Mouse (Mus musculus) hindlimb bud, embryonic 11.5 days (tissue): ENCODE measurements at regions not wholly inside any gene's neighbourhood (a gene's known extent, or its start where the extent isn't known, plus 50 kb on each side); places are given as distances from the start of the nearest gene placed in this dataset.
A peak's percentile ranks its signal among the peaks of the same experiment; 100 is the strongest.

Experiments used
- DNase-seq: peaks from one replicate; pipeline ENCODE4 v3.0.0-alpha.2; 2012; ENCODE audit warnings: low read depth, low spot score; ENCODE audit errors: extremely low spot score

DNA sequence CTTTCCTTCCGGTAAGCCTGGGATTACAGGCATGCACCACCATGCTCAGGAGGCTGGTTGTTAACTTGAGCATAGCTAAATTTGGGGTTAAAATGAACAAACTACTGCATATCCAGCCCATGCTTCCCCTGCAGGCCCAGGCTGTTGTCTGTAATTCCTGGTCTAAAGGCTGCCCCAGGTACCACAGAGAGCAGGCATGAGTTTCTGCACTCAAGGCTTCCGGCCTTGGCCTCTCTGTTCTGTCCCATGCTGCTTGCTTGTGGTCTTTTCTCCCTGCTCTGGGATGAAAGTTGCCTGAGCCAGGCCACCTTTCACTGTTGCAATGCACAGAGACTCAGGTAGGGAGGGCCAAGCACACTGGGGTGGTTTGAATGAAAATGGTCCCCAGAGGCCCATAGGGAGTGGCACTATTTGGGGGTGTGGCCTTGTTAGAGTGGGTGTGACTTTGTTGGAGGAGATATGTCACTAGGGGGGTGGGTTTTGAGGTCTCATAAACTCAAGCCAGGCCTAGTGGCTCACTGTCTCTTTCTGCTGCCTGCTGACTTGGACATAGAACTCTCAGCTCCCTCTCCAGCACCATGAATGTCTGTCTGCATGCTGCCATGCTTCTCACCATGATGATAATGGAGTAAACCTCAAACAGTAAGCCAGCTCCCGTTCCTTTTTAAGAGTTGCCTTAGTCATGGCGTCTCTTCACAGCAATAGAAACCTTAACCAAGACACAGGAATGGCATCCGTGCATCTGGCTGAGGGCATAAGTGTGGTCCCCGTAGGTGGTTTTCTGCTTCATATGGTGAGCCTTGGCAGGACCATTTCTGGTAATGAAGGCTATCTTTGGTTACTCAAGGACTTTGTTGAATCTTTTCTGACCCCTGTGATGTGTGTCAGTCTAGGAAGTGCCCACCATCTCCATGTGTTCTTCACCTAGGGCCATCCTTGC is 86.7 kb upstream of the Zfp366 start:
- no peak for DNase-seq

DNA sequence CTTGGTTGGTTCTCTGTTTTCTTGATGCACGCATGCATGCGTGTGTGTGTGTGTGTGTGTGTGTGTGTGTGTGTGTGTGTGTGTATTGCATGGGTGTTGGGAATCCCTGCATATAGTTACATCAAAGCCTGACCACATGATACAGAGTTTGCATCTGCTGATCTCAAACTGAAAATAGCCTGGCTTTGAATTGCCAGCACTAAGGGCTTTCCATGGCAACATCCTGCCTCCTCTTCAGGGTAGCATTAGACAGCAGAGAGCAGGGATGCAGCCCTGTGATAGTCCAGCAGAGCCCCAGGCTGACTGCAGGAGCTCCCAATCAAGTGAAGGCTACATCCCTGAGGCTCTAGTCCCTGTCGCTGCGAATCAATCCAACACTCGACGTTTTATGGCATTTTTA is 87.8 kb upstream of the Zfp366 start:
- DNase-seq, result no peak

DNA sequence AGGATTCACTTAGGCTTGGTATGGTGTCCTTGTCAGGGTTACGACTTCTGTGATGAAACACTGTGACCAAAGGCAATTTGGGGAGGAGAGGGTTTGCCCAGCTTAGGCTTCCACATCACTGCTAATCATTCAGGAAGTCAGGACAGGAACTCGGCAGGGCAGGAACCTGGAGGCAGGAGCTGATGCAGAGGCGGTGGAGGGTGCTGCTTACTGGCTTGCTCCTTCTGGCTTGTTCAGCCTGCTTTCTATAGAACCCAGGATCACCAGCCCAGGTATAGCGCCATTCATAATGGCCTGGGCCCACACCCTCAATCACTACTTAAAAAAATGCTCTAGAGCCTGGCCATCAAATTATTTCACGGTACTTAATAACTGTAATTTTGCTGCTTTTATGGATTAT is 89.6 kb upstream of the Zfp366 start:
- DNase-seq, result no peak

DNA sequence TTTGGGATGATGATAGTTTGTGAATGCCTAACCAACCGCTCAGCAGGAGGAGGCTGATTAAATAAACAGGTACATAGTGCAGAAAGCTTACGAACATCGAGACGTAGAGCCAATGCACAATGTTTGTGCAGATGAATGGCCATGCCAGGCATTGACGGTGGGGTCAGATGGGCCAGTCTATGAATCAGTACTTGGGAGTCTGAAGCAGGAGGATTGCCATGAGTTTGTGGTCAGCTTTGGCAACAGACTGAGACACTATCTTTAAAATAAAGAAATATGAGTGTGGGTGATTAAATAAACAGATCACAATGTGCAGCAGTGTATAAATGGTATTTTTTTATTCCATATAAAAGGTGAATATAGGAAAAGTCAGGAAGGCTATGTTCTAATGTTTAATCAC is 90.4 kb upstream of the Zfp366 start:
- no peak for DNase-seq

DNA sequence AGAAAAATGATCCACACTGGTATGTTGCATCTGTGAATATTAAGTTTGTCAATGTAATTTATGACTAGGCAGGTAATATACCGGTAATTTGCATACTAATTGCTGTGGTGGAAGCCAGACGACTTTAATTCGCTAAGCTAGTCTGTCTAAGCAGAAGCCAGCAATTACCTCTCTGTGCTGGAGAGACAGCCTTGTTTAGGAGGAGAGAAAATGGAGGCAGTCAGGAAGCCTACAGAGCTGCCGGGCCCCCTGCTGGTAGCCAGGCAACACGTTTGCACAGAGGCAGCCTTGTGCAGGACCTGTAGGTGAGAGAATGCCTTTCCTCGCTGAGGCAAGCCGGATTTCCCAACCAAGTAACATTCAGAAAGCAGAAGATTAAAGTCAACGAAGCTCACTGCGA is 91.4 kb upstream of the Zfp366 start:
- peak; percentile 26 for DNase-seq

DNA sequence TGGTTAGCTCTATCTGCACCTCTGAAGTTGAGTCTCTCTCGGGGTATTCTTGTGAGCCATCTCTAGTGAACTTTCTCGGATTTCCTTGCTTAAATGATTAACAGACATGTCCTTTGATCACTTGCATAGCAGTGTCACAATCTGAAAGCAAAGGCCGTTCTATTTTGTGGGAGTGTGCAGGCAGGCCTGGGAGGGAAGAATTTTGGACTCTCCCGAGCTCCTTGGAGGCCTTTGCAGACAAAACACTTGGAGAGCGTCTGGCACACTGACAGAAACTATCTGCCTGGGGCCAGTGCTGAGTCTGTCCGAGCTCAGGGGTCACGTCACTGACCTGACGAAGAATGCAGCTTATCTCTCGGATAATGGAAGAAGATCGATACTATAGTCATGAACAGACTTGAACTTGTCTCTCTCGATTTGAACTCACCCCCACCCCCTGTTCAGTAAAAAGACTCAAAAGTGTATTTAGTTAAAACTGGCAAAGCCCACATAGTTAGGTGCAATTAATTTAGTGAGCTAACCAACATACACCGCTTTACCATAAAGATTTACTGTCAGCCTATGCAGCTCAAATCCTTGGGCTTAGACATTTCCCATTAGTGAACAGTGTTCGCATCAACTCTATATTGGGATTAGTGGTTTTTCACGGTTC is 92.2 kb upstream of the Zfp366 start:
- no peak for DNase-seq

DNA sequence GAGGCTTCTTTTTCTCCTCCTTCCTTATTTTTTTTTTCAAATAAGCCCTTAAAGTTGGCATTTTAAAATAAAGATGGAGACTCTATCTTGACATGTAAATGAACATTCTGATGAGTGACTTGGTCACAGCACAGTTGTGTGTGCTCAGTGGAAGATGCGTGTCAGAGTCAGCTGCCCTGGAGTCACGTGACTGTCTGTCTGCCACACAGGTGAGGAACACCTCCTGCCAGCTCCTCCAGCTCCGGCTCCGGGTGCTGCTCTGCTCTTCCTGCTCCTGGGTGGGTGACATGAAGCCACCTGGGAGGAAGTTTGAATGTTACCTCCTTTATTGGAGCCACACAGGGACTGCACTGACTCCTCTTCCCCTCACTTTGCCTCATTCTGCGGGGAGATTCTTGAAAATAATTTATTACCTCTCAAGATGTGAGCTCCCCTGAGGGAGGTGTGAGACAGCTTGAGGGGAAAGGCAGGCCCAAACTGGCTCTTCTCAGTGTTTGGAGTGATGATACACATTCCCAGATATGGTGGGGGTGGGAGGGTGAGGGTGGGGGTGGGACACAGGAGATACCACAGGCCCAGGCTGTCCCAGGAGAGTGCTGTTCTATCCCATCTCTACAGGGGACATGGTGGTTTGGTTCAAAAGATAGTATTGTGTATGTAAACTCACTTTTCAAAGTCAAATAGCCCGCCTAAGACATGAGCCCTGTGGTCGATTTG is 92.9 kb upstream of the Zfp366 start:
- DNase-seq, result no peak

- no peak for DNase-seq
These were observed 94.3 kb upstream of the Zfp366 start for GRCm38 (mm10) chr13:99090361-99090760.

GRCm38 (mm10) chr13:99088285-99088684 is 96.3 kb upstream of the Zfp366 start:
- no peak for DNase-seq

GRCm38 (mm10) chr13:99079331-99079761 is 95.0 kb upstream of the 1700024P04Rik start:
- DNase-seq, result no peak

DNA sequence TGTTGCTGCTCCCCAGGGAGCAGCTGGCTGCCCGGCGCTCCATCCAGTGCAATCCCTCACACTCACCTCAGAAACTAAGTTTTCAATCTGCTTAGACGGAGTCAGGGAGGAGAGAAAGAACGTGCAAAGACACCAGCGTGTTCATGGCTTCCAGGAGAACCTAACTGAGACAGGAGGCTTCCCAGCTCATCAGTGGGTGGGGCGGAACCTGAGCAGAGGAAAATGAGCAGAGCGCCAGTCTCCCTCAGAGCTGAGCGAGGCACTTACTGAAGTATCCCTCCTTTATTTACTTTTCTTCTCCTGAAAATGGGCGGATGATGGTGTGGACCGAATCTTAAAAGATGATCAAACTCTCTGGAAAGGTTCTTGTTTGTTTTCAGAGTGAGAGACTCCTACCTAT is 94.3 kb upstream of the 1700024P04Rik start:
- no peak for DNase-seq

GRCm38 (mm10) chr13:99077039-99077749 is 92.8 kb upstream of the 1700024P04Rik start:
- DNase-seq, result no peak

GRCm38 (mm10) chr13:99075467-99075866 is 91.1 kb upstream of the 1700024P04Rik start:
- DNase-seq, result no peak

GRCm38 (mm10) chr13:99071821-99072414 is 87.6 kb upstream of the 1700024P04Rik start:
- DNase-seq, result no peak

DNA sequence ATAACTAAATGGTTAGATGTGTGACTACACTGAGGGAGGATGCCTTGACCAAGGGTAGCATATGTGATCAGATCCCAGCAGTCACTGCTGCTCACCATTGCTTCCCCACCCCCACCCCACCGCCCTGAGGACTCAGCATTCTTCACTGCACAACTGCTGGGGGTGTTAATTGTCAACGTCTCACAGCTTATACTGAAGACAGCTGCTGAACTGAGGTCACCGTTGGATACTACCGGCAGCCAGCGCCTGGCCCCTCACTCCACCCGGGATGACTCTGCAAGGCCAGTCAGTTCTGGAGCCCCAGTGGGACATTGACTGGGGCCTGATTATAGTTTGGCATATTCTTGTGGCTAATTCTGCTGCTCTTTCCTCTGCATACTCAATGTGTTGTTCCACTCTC is 87.0 kb upstream of the 1700024P04Rik start:
- no peak for DNase-seq

- no peak for DNase-seq
These were observed 85.4 kb upstream of the 1700024P04Rik start for GRCm38 (mm10) chr13:99069767-99070166.

DNA sequence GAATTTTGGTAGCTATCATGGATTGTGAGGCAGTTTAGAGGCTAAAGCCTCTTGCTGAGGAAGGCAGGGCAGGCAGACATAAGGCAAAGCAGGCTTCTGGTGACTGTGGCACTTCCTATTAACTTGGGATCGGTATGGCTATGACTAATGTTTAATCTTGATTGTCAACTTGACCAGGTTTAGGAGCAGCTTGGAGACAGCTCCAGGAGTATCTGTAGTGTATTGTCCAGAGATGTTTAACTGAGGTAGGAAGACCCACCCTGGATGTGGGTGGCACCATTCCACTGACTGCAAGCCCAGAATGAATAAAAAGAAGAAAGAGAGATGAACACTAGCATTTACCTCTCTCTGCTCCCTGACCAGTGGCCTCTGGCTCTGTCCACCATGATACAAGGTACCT is 83.1 kb upstream of the 1700024P04Rik start:
- no peak for DNase-seq

GRCm38 (mm10) chr13:99063431-99063830 is 79.1 kb upstream of the 1700024P04Rik start:
- no peak for DNase-seq

- no peak for DNase-seq
These were observed 78.6 kb upstream of the 1700024P04Rik start for GRCm38 (mm10) chr13:99062936-99063335.

DNA sequence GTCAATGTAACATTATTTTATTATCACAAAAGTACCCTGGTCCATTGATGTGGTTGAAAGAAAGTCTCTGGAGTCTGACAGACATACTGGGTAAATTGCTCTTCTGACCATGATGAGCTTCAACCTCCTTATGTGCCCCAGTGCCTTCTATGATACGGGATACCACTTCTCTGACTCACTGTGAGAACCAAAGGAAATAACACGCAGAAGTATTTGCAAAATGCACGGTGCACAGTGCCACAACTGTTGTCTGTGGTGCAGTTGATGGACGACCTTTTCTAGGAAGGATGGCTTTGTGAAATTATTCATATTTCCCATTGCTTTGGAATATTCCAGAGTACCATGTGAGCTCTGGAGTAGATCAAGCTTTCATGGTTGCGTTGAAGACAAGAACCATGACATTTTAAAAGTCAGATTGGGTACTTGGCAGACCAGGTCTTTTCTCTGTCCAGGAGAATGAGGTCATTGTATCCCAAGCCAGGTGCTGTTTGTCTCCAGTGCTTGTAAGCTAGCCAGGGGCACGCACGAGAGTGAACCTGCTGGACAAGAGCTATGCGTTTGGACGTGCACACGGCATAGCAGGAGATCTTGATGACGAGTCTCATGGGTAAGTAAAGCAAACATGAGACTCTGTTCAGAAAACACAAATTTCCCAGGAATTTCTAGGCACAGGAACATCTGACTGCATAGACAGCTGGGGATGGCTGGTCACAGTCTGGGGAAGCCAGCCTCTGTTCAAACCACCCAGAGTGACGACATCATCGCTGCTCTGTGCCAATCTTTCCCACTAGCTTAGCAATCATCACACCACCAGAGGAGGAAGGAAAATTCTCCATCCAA is 74.0 kb upstream of the 1700024P04Rik start:
- DNase-seq, result no peak
